Mouse (Mus musculus) left cerebral cortex, adult 8-10 months (tissue): ENCODE data around the gene Bbs5. TPM values are rescaled to one million over a fixed set of nuclear protein-coding genes. Genes with fewer than 3 reads are reported as not detected.
"Not testable (repeated sequence)": the region's sequence is repeated elsewhere in the genome, so short reads cannot be mapped to it uniquely, and the experiment has no call there.

Experiments used
- DNase-seq, 2 experiments: peaks; one replicate each; pipeline ENCODE4 v3.0.0; 2022; ENCODE audit warnings: low spot score in 2 of 2
- total RNA-seq, 4 experiments: library from RNA; stranded (reverse); gene quantifications; 2 replicates each; pipeline ENCODE4 v1.2.4; 2022

Bbs5 gene
- total RNA-seq, result 10 to 100 TPM; 20.2 to 31.0 (median 25.9) TPM

- DNase-seq, result peak; percentile 94 to 95
Observed at GRCm38 (mm10) chr2:69646726-69647490, at the start of gene Bbs5. Gene Bbs5 (plus strand): TSS chr2:69647171.

- no peak for DNase-seq
Observed at GRCm38 (mm10) chr2:69603726-69604393, 43.1 kb upstream of the Bbs5 start.

GRCm38 (mm10) chr2:69606621-69607020 is 40.4 kb upstream of the Bbs5 start:
- no peak for DNase-seq

GRCm38 (mm10) chr2:69612237-69612636 is 34.7 kb upstream of the Bbs5 start:
- DNase-seq, result no peak

GRCm38 (mm10) chr2:69612716-69613115 is 34.3 kb upstream of the Bbs5 start:
- no peak for DNase-seq

- DNase-seq, result no peak
Observed at GRCm38 (mm10) chr2:69613237-69613636, 33.7 kb upstream of the Bbs5 start.

- DNase-seq, result no peak
Observed at GRCm38 (mm10) chr2:69618336-69618735, 28.6 kb upstream of the Bbs5 start.

- no peak for DNase-seq
Observed at GRCm38 (mm10) chr2:69619286-69619685, 27.7 kb upstream of the Bbs5 start.

- DNase-seq, result no peak
Observed at GRCm38 (mm10) chr2:69629215-69629614, 17.8 kb upstream of the Bbs5 start.

- DNase-seq, result no peak
Observed at GRCm38 (mm10) chr2:69629914-69630313, 17.1 kb upstream of the Bbs5 start.

- no peak for DNase-seq
Observed at GRCm38 (mm10) chr2:69630792-69631191, 16.2 kb upstream of the Bbs5 start.

- no peak for DNase-seq
Observed at GRCm38 (mm10) chr2:69631449-69631848, 15.5 kb upstream of the Bbs5 start.

GRCm38 (mm10) chr2:69635064-69635701 is 11.8 kb upstream of the Bbs5 start:
- DNase-seq, result no peak

GRCm38 (mm10) chr2:69635807-69636206 is 11.2 kb upstream of the Bbs5 start:
- DNase-seq, result no peak

- not testable (repeated sequence) for DNase-seq
Observed at GRCm38 (mm10) chr2:69637989-69638388, 9.0 kb upstream of the Bbs5 start.

GRCm38 (mm10) chr2:69640100-69640499 is 6.9 kb upstream of the Bbs5 start:
- no peak for DNase-seq

- DNase-seq, result no peak
Observed at GRCm38 (mm10) chr2:69644968-69645617, 1.9 kb upstream of the Bbs5 start.

GRCm38 (mm10) chr2:69649716-69650115 is 2.7 kb downstream of the Bbs5 start:
- DNase-seq, result no peak

GRCm38 (mm10) chr2:69659326-69659725 is 12.4 kb downstream of the Bbs5 start:
- DNase-seq, result no peak

- DNase-seq, result no peak
Observed at GRCm38 (mm10) chr2:69663827-69664476, 17.0 kb downstream of the Bbs5 start.

GRCm38 (mm10) chr2:69667656-69668055 is 20.7 kb downstream of the Bbs5 start:
- no peak for DNase-seq
